Mouse (Mus musculus) gastrocnemius, adult 18-20 months (tissue): ENCODE measurements around the gene Ralgapa2. TPM values are rescaled to one million over a fixed set of nuclear protein-coding genes. Genes with fewer than 3 reads are reported as not detected.

Experiments used
- DNase-seq: peaks from one replicate; pipeline ENCODE4 v3.0.0; 2021; ENCODE audit warnings: low spot score
- total RNA-seq, 2 experiments: library from RNA; stranded (reverse); gene quantifications; 2 replicates each; pipeline ENCODE4 v1.2.3; 2021

The Ralgapa2 gene
- total RNA-seq, 2 experiments from 2014 or later = 8.3 to 9.3 TPM

GRCm38 (mm10) chr2:146441711-146442110 lies 70.4 kb downstream of the Ralgapa2 start:
- DNase-seq = no peak

- no peak for DNase-seq
Measured at GRCm38 (mm10) chr2:146428751-146429150, 83.4 kb downstream of the Ralgapa2 start.

GRCm38 (mm10) chr2:146427380-146427779 lies 84.8 kb downstream of the Ralgapa2 start:
- DNase-seq = no peak

GRCm38 (mm10) chr2:146426321-146426720 lies 85.8 kb downstream of the Ralgapa2 start:
- no peak for DNase-seq

GRCm38 (mm10) chr2:146425235-146425634 lies 86.9 kb downstream of the Ralgapa2 start:
- no peak for DNase-seq

GRCm38 (mm10) chr2:146423710-146424301 lies 88.3 kb downstream of the Ralgapa2 start:
- DNase-seq = no peak

GRCm38 (mm10) chr2:146423032-146423691 lies 89.0 kb downstream of the Ralgapa2 start:
- no peak for DNase-seq

GRCm38 (mm10) chr2:146416283-146416682 lies 95.9 kb downstream of the Ralgapa2 start:
- DNase-seq = no peak

- peak; percentile 53 for DNase-seq
Measured at GRCm38 (mm10) chr2:146414484-146415291, 97.5 kb downstream of the Ralgapa2 start.

- DNase-seq = no peak
Measured at GRCm38 (mm10) chr2:146412733-146413132, 99.4 kb downstream of the Ralgapa2 start.

- no peak for DNase-seq
Measured at GRCm38 (mm10) chr2:146411904-146412303, 100.2 kb downstream of the Ralgapa2 start.

- DNase-seq = no peak
Measured at GRCm38 (mm10) chr2:146407078-146407477, 105.1 kb downstream of the Ralgapa2 start.

- DNase-seq = no peak
Measured at GRCm38 (mm10) chr2:146401588-146401987, 110.6 kb downstream of the Ralgapa2 start.

GRCm38 (mm10) chr2:146400738-146401137 lies 111.4 kb downstream of the Ralgapa2 start:
- DNase-seq = no peak

- DNase-seq = no peak
Measured at GRCm38 (mm10) chr2:146398211-146398865, 113.8 kb downstream of the Ralgapa2 start.

GRCm38 (mm10) chr2:146387211-146387610 lies 124.9 kb downstream of the Ralgapa2 start:
- no peak for DNase-seq

GRCm38 (mm10) chr2:146384582-146384981 lies 127.6 kb downstream of the Ralgapa2 start:
- no peak for DNase-seq

- no peak for DNase-seq
Measured at GRCm38 (mm10) chr2:146376293-146376692, 135.9 kb downstream of the Ralgapa2 start.

- DNase-seq = no peak
Measured at GRCm38 (mm10) chr2:146366098-146366497, 146.0 kb downstream of the Ralgapa2 start.

GRCm38 (mm10) chr2:146365368-146365983 lies 146.7 kb downstream of the Ralgapa2 start:
- DNase-seq = no peak

GRCm38 (mm10) chr2:146363483-146363882 lies 148.7 kb downstream of the Ralgapa2 start:
- no peak for DNase-seq
